Mouse (Mus musculus) myocyte (in vitro differentiated cells): ENCODE data around the gene Gm10234. TPM values are rescaled to one million over a fixed set of nuclear protein-coding genes. Genes with fewer than 3 reads are reported as not detected.

Experiments
- H3K27me3 ChIP-seq: one replicate; pipeline ENCODE4 v1.6.1; 2011; ENCODE audit not compliant: control insufficient read depth, insufficient read depth, insufficient read length
- H3K36me3 ChIP-seq: one replicate; pipeline ENCODE4 v1.6.1; 2011; ENCODE audit not compliant: control insufficient read depth, insufficient read depth
- H3K4me2 ChIP-seq: one replicate; pipeline ENCODE4 v1.6.1; 2011; ENCODE audit warnings: low read depth, control low read depth
- H3K4me3 ChIP-seq: one replicate; pipeline ENCODE4 v1.5.1; 2011; ENCODE audit warnings: mild to moderate bottlenecking, control low read depth, moderate library complexity
- H3K79me2 ChIP-seq: one replicate; pipeline ENCODE4 v1.6.1; 2011; ENCODE audit not compliant: control insufficient read depth, insufficient read depth
- H3ac ChIP-seq: one replicate; pipeline ENCODE4 v1.6.1; 2011; ENCODE audit not compliant: control insufficient read depth, insufficient read length
- CEBPB ChIP-seq: IDR thresholded peaks from 2 replicates; pipeline ENCODE4 v1.6.1; 2011; ENCODE audit warnings: mild to moderate bottlenecking, moderate library complexity; ENCODE audit not compliant: poor library complexity, insufficient read depth, severe bottlenecking
- E2F4 ChIP-seq: IDR thresholded peaks from one replicate; pipeline ENCODE4 v1.6.1; 2011; ENCODE audit warnings: mild to moderate bottlenecking, control low read depth, moderate library complexity; ENCODE audit not compliant: insufficient read depth
- MAX ChIP-seq: IDR thresholded peaks from one replicate; pipeline ENCODE4 v1.6.1; 2011; ENCODE audit warnings: low read depth, mild to moderate bottlenecking, control low read depth
- MYOD1 ChIP-seq, 3 experiments: IDR thresholded peaks; one replicate each; pipeline ENCODE4 v1.6.1; 2011; ENCODE audit warnings: control low read depth in 2 of 3, low read depth in 2 of 3, mild to moderate bottlenecking in 2 of 3, moderate library complexity in 1 of 3; ENCODE audit not compliant: insufficient read length in 2 of 3, control insufficient read depth in 1 of 3
- MYOG ChIP-seq, 3 experiments: IDR thresholded peaks; one replicate each; pipeline ENCODE4 v1.6.1; 2011; ENCODE audit warnings: control low read depth in 2 of 3, low read depth in 2 of 3, mild to moderate bottlenecking in 2 of 3; ENCODE audit not compliant: insufficient read length in 2 of 3, control insufficient read depth in 1 of 3, insufficient read depth in 1 of 3
- POLR2A ChIP-seq: IDR thresholded peaks from one replicate; pipeline ENCODE4 v1.6.1; 2011; ENCODE audit warnings: low read depth, mild to moderate bottlenecking, control low read depth, moderate library complexity; ENCODE audit not compliant: insufficient read length
- POLR2AphosphoS2 ChIP-seq: IDR thresholded peaks from one replicate; pipeline ENCODE4 v1.6.1; 2011; ENCODE audit warnings: low read depth, control low read depth; ENCODE audit not compliant: insufficient read length
- REST ChIP-seq: IDR thresholded peaks from one replicate; pipeline ENCODE4 v1.6.1; 2011; ENCODE audit warnings: mild to moderate bottlenecking, control low read depth, moderate library complexity; ENCODE audit not compliant: insufficient read depth, insufficient read length
- SRF ChIP-seq: IDR thresholded peaks from one replicate; pipeline ENCODE4 v1.6.1; 2011; ENCODE audit warnings: low read depth; ENCODE audit not compliant: control insufficient read depth, insufficient read length
- TCF12 ChIP-seq: IDR thresholded peaks from one replicate; pipeline ENCODE4 v1.6.1; 2011; ENCODE audit warnings: mild to moderate bottlenecking, control low read depth; ENCODE audit not compliant: poor library complexity, insufficient read depth, severe bottlenecking
- TCF3 ChIP-seq: IDR thresholded peaks from one replicate; pipeline ENCODE4 v1.6.1; 2011; ENCODE audit warnings: low read depth, control low read depth; ENCODE audit not compliant: insufficient read length
- USF1 ChIP-seq: IDR thresholded peaks from one replicate; pipeline ENCODE4 v1.6.1; 2011; ENCODE audit warnings: low read depth, mild to moderate bottlenecking, control low read depth, moderate library complexity
- polyA plus RNA-seq: library from polyadenylated mRNA; unstranded; fragments of >200 nt; fragmentation: generic; extraction: Trizol; gene quantifications from one replicate; pipeline ENCODE4 v1.2.1, GENCODE M21; 2012; ENCODE audit warnings: missing spikeins

Gene Gm10234
- polyA plus RNA-seq, 1 experiment, result not detected

- Histone ChIP-seq H3K79me2 (no peaks in the 10 kb centered on the region), H3K27me3 (no peaks in the 10 kb centered on the region), H3K4me3 (no peak overlapping the region), H3K4me2 (no peak overlapping the region), H3ac (no peak overlapping the region), H3K36me3 (no peaks in the 10 kb centered on the region)
- TF ChIP-seq MAX (no peak), REST (no peak), POLR2AphosphoS2 (no peak), TCF3 (no peak), SRF (no peak), USF1 (no peak)
Observed at GRCm38 (mm10) chr6:95331191-95331590, 9.3 kb downstream of the Gm10234 start.

- Histone ChIP-seq H3K79me2 (no peaks in the 10 kb centered on the region), H3K36me3 (no peaks in the 10 kb centered on the region), H3ac (no peak overlapping the region), H3K4me3 (no peak overlapping the region), H3K4me2 (no peak overlapping the region), H3K27me3 (no peaks in the 10 kb centered on the region)
- TF ChIP-seq TCF3 (no peak), CEBPB (no peak), POLR2A (no peak), MAX (no peak), MYOD1 (IDR thresholded peaks at IDR 0.05; ENCODE audit: control insufficient read depth in 1 of 3, insufficient read length in 2 of 3, low read depth in 2 of 3) (no peak), MYOG (IDR thresholded peaks at IDR 0.05; ENCODE audit: control insufficient read depth in 1 of 3, insufficient read depth in 1 of 3, insufficient read length in 2 of 3, low read depth in 2 of 3) (no peak), E2F4 (no peak), REST (no peak), USF1 (no peak), TCF12 (no peak), POLR2AphosphoS2 (no peak), SRF (no peak)
Observed at GRCm38 (mm10) chr6:95334781-95335180, 12.9 kb downstream of the Gm10234 start.

- H3K4me2 ChIP-seq, result no peak overlapping the region
- no peaks in the 10 kb centered on the region for H3K36me3 ChIP-seq
- no peaks in the 10 kb centered on the region for H3K27me3 ChIP-seq
- no peak overlapping the region for H3K4me3 ChIP-seq
- H3K79me2 ChIP-seq, result no peaks in the 10 kb centered on the region
- TF ChIP-seq MAX (no peak), USF1 (no peak), CEBPB (no peak), E2F4 (no peak), MYOG (IDR thresholded peaks at IDR 0.05; ENCODE audit: control insufficient read depth in 1 of 3, insufficient read depth in 1 of 3, insufficient read length in 2 of 3, low read depth in 2 of 3) (no peak), MYOD1 (IDR thresholded peaks at IDR 0.05; ENCODE audit: control insufficient read depth in 1 of 3, insufficient read length in 2 of 3, low read depth in 2 of 3) (no peak), REST (no peak), SRF (no peak), TCF3 (no peak), TCF12 (no peak)
- H3ac ChIP-seq, result no peak overlapping the region
Observed at GRCm38 (mm10) chr6:95349378-95349777, 27.5 kb downstream of the Gm10234 start.

GRCm38 (mm10) chr6:95353043-95353442, 31.1 kb downstream of the Gm10234 start:
- no peaks in the 10 kb centered on the region for H3K36me3 ChIP-seq
- H3K79me2 ChIP-seq, result no peaks in the 10 kb centered on the region
- no peak for TF ChIP-seq REST
- TF ChIP-seq POLR2A, result no peak
- TF ChIP-seq SRF, result no peak
- no peak for TF ChIP-seq MYOD1 (IDR thresholded peaks at IDR 0.05; ENCODE audit: control insufficient read depth in 1 of 3, insufficient read length in 2 of 3, low read depth in 2 of 3)
- no peak for TF ChIP-seq TCF12
- no peak for TF ChIP-seq MYOG (IDR thresholded peaks at IDR 0.05; ENCODE audit: control insufficient read depth in 1 of 3, insufficient read depth in 1 of 3, insufficient read length in 2 of 3, low read depth in 2 of 3)
- no peak for TF ChIP-seq POLR2AphosphoS2
- no peak for TF ChIP-seq CEBPB
- no peak for TF ChIP-seq USF1
- no peak for TF ChIP-seq MAX
- TF ChIP-seq TCF3, result no peak
- no peak for TF ChIP-seq E2F4
- no peak overlapping the region for H3ac ChIP-seq
- H3K27me3 ChIP-seq, result no peaks in the 10 kb centered on the region
- no peak overlapping the region for H3K4me2 ChIP-seq
- no peak overlapping the region for H3K4me3 ChIP-seq

GRCm38 (mm10) chr6:95353886-95354285, 32.0 kb downstream of the Gm10234 start:
- Histone ChIP-seq H3K36me3 (no peaks in the 10 kb centered on the region), H3ac (no peak overlapping the region), H3K4me3 (no peak overlapping the region), H3K79me2 (no peaks in the 10 kb centered on the region), H3K27me3 (no peaks in the 10 kb centered on the region), H3K4me2 (no peak overlapping the region)
- TF ChIP-seq POLR2A, result no peak
- TF ChIP-seq CEBPB, result no peak
- TF ChIP-seq TCF12, result no peak
